Mouse (Mus musculus): Measurements from ENCODE around the gene Cdkl3.
A peak's percentile ranks its signal among the peaks of the same experiment; 100 is the strongest.

Cdkl3 gene

DNA sequence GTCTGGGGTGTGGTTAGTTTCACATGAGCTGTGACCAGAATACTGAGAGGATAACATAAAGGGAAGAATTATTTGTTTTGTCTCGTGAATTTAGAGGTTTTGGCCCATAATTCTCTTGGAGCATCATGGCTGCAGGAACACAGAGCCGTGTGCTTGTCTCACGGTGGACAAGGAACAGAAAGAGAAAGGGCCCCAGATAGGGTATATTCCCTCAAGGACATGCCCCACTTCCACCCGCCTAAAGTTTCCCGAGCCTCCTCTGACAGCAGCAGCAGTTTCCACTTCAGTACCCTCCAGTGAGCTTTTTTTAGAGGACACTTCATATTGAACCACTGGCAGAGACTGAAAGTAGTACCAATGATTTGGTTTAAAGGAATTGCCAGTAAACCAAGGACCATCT, 7.5 kb downstream of the Cdkl3 start:
- DNase-seq (ENCODE audit: low spot score) = no peak

GRCm38 (mm10) chr11:52018217-52018616, 14.2 kb downstream of the Cdkl3 start:
- DNase-seq (ENCODE audit: low spot score) = no peak

DNA sequence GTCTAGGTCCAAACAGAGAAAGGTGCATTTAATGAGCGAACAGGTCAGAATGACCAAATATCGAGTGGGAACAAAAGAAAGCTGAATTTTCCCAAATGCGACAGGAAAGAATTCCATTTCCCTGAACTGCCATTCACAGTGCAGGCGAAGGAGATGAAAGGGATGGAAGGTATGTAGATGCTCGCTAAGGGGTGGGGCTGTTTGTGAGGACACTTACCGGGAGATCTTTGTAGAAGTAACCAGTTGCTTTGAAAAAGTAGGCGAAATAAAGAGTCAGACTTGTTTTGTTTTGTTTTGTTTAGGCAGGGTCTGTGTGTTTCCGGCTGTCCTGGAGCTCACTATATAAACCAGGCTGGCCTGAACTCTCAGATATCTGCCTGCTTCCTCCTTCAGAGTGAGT, 28.3 kb downstream of the Cdkl3 start:
- no peak for DNase-seq (ENCODE audit: low spot score)

GRCm38 (mm10) chr11:52033953-52034352, 29.9 kb downstream of the Cdkl3 start:
- DNase-seq (ENCODE audit: low spot score) = peak; percentile 31

GRCm38 (mm10) chr11:52035905-52036304, 31.9 kb downstream of the Cdkl3 start:
- DNase-seq (ENCODE audit: low spot score) = no peak

DNA sequence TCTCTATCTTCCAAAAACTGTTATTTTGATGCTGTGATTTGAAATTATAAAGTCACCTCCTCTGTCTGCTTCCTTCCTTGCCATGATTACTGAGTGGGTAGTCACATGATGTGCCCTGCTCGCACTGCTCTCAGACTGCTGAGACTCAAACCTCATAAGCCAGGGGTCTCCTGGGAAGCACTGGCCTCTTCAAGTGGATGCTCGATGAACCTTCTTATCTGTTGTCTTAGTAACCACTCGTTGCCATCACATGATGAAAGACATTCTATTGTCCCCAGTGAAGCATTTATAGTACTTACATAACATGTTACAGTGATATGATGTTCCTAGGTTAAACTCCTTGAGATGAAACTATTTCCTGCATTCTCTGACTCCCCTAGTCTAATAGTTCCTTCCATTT, 33.6 kb downstream of the Cdkl3 start:
- DNase-seq (ENCODE audit: low spot score) = no peak

GRCm38 (mm10) chr11:52043224-52043623, 39.2 kb downstream of the Cdkl3 start:
- DNase-seq (ENCODE audit: low spot score) = no peak

GRCm38 (mm10) chr11:52044156-52044555, 40.1 kb downstream of the Cdkl3 start:
- no peak for DNase-seq (ENCODE audit: low spot score)

DNA sequence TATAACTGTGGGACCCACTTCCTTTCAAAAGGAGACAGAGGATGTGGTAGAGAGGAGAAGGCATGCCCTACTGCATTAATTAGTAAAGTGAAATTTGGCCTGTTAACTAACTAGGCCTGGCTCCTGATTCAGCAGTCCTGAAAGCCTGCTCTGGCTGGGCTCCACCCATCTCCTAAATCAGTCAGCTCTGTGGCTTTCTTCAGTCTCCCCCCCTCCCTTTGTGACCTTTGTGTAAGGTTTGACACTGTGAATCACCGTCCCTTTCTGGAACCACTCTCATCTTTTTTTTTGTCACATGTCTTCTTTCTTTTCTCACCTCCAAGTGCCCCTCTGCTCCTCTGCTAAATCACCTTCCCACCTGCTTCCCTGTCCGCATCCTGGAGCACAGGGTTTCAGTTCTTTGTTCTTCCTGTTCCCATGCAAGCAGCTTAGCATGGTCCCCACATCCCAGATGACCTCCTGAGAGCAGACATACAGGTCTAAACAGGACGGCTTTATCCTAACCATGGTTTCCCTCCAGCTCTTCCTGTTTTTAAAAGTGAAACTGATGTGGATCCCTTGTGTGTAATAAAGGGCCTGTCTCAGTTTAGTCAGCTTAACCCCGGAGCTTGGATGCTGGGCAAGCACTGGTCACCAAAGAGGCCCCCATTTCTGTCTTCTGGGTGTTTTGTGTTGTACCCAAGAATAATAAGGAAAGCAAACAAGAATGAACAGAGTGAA, 42.6 kb downstream of the Cdkl3 start:
- no peak for DNase-seq (ENCODE audit: low spot score)

GRCm38 (mm10) chr11:52053371-52053770, 49.4 kb downstream of the Cdkl3 start:
- no peak for DNase-seq (ENCODE audit: low spot score)

- DNase-seq (ENCODE audit: low spot score) = no peak
Measured at GRCm38 (mm10) chr11:52054728-52055127, 50.7 kb downstream of the Cdkl3 start.

- no peak for DNase-seq (ENCODE audit: low spot score)
Measured at GRCm38 (mm10) chr11:52056198-52056597, 52.2 kb downstream of the Cdkl3 start.

- no peak for DNase-seq (ENCODE audit: low spot score)
Measured at GRCm38 (mm10) chr11:52059001-52059400, 55.0 kb downstream of the Cdkl3 start.

- no peak for DNase-seq (ENCODE audit: low spot score)
Measured at GRCm38 (mm10) chr11:52060315-52060714, 56.3 kb downstream of the Cdkl3 start.

GRCm38 (mm10) chr11:52062406-52062805, 58.4 kb downstream of the Cdkl3 start:
- no peak for DNase-seq (ENCODE audit: low spot score)

- DNase-seq (ENCODE audit: low spot score) = no peak
Measured at GRCm38 (mm10) chr11:52064398-52064797, 60.4 kb downstream of the Cdkl3 start.

- DNase-seq (ENCODE audit: low spot score) = no peak
Measured at GRCm38 (mm10) chr11:52065841-52066240, 61.8 kb downstream of the Cdkl3 start.

- DNase-seq (ENCODE audit: low spot score) = no peak
Measured at GRCm38 (mm10) chr11:52071768-52072167, 67.7 kb downstream of the Cdkl3 start.

DNA sequence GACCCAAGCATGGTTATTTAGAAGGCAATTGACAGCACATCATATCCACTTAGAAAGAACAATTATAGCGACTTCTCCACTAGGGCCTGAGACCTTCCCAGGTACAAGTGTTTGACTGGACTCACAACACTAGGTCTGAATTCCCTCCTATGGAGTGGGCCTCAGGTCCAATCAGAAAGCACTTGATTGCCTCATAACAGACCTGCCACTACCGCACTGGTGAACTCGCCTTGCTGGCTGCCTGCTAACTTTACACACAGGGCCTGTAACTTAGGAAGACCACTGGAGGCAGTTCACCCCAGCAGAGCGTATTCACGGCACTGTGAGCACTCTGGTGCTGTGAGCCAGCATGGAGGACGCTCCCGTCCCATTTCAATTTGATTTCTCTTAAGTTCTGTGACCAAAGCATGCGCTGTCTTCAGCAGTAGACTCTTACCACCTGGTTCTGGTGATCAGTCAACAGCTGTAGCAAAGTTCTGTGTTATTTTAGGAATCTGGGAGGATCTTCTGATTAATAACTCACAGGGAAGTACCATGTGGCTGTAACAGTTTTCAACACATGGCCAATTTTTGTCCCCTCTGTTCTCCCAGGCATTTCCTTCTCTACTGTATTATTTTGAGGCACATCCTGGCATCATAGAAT, 69.6 kb downstream of the Cdkl3 start:
- DNase-seq (ENCODE audit: low spot score) = no peak

- DNase-seq (ENCODE audit: low spot score) = no peak
Measured at GRCm38 (mm10) chr11:52074626-52075470, 70.8 kb downstream of the Cdkl3 start.

DNA sequence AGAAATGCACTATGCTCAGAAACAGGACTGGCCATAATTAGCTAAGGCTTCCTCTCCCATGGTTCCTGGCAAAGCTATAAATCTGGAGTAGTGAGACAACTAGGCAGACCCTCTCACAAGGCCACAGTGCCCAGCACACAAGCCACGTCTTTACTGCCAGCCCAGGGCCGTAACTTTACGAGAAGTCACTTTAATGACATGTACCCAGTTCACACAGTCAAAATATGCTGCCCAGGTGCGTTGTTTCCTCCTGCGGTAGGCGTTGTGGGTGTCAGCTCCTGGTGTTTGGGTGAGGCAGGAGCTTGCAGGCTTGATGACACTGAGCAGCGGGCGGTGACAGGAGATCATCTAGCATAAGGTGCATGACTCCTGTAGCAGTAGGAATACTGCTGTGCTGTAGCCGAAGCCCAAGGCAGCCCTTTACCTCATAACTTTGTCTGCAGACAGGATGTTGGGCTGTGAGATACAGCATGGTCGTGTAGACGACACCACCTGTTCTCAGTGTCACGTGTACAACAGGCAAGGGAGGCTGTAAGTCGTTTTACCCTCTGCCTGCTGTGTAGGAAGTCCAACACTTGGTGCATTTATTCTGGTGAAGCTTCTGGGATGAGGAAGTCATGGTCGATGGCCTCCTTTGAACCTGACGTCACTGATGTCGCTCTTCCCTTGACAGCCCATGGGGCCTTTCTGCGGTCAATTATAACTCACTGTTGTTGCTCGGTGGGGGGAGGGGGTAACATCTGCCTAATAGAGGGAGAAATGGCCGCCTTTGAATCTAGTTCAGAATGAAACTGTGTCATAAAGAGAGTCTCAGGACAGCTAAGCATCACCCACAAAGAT, 72.0 kb downstream of the Cdkl3 start:
- DNase-seq (ENCODE audit: low spot score) = no peak

- DNase-seq (ENCODE audit: low spot score) = no peak
Measured at GRCm38 (mm10) chr11:52076742-52077352, 72.8 kb downstream of the Cdkl3 start.
